Mouse (Mus musculus): ENCODE measurements around the gene Calr4.

DNA sequence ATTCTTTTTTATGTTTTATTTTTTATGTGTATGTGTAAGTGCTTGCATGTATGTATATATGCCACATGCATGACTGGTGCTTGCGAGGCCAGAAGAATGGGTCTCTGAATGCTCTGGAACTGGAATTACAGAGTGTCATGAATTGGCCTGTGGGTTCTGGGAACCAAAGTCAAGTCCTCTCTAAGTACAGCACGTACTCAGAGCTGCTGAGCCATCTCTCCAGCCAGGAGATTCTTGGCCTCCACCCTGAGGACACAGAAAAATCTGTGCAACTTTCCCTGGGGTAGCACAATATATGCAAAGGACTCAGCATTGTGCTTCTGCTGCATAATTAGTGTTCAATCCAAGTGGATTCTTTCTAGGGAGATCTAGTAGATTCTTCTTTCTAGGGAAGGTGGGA is 24.0 kb upstream of the Calr4 start:
- TF ChIP-seq CTCF (conservative IDR thresholded peaks at IDR 0.05 in 1 of 2, IDR thresholded peaks at IDR 0.05 in 1 of 2; ENCODE audit: low read depth in 2 of 2, low read length in 2 of 2) (no peak), UBTF (IDR thresholded peaks at IDR 0.05; ENCODE audit: low read depth, low read length) (no peak), ELF1 (IDR thresholded peaks at IDR 0.05; ENCODE audit: low read depth, low read length) (no peak), MYC (IDR thresholded peaks at IDR 0.05; ENCODE audit: low read depth, low read length) (no peak), CHD2 (IDR thresholded peaks at IDR 0.05; ENCODE audit: low read length) (no peak), E2F4 (IDR thresholded peaks at IDR 0.05; ENCODE audit: insufficient replicate concordance, low read depth, low read length) (no peak), EP300 (IDR thresholded peaks at IDR 0.05; ENCODE audit: low read length) (no peak), MAZ (IDR thresholded peaks at IDR 0.05; ENCODE audit: low read depth, low read length) (no peak), SMC3 (IDR thresholded peaks at IDR 0.05; ENCODE audit: low read depth, low read length) (no peak), POLR2AphosphoS2 (IDR thresholded peaks at IDR 0.05; ENCODE audit: low read depth, low read length) (no peak), USF1 (IDR thresholded peaks at IDR 0.05; ENCODE audit: low read depth, low read length) (no peak), MAX (IDR thresholded peaks at IDR 0.05; ENCODE audit: low read length) (no peak)
